Mouse (Mus musculus) urinary bladder, postnatal 0 days (tissue): ENCODE data around the gene Ip6k2. TPM values are rescaled to one million over a fixed set of nuclear protein-coding genes. Genes with fewer than 3 reads are reported as not detected.

ENCODE experiments used
- microRNA-seq: library from miRNA; unstranded; fragments of <30 nt; microRNA quantifications from one replicate; pipeline ENCODE4, GENCODE M21; 2016
- polyA plus RNA-seq: library from polyadenylated mRNA; unstranded; fragments of >200 nt; fragmentation: Nextera tagmentation; extraction: Ambion mirVana; gene quantifications from 2 replicates; pipeline ENCODE4 v1.2.1, GENCODE M21; 2015

Ip6k2 gene
- polyA plus RNA-seq = 18.0 and 24.5 TPM in 2 replicates

DNA sequence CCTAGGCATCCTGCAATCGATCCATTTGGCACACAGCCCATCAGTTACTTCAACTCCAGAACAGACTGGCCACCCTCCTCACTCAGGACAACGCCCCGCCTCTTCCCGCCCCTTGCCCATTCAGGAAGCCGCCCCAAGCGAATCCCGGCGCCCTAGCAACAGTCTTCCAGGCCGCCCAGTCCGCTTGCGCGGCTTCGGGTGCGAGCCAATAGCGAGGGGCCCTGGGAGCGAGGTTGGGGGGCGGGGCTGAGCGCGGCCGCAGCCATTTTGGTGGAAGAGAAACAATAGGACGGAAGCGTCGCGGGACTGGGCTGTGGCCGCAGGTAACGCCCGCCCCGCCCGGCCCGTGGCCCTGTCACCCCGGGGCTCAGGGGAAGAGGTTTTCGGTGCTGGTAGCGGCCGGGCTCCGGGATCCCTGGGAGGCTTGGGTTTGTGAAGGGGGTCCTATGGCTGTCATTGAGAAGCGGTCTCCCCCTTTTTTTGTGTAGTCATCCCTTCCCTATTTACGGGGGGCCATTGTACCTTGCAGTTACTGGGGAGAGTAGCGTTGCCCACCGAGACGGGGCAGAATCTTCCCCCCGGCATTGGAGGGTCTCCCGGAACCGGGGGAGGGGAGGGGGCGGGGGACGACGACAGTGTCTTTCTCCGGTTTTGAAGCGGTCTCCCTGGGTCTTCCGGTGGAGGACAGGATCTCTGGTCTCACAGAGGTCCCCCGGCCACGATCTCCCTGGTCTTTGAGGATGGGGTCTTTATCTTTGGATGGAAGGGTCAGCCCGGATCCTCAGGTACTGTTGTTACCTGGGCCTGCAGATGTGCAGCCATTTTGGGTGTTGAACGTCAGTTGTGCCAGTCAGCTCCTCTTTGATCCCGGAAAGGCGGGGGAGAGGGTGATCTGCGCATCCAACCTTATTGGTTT is at the start of gene Ip6k2:
Gene Ip6k2 (plus strand): TSS at position 249 of the 916 bp plus-strand sequence.

DNA sequence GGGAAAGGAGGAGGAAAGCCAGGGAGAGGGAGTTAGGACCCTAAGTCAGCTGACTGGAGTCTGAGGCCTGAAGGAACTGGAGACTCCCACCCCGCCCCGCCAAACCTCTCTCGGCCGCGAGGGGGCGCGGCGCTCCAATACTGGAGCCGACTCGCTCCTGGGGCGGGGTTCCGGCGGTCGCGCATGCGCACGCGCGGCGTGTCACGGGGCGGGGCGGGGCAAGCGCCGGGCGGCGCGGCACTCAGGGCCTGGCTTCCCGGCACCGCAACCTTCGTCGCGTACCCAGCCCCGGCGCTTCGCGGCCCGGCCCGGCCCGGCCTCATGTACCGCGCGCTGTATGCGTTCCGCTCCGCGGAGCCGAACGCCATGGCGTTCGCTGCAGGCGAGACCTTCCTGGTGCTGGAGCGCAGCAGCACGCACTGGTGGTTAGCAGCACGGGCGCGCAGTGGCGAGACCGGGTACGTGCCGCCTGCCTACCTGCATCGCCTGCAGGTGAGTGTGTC is 24.6 kb downstream of the Ip6k2 start, which contains the start of gene Nckipsd:
Gene Nckipsd (plus strand): TSS at position 206 of the 503 bp plus-strand sequence.

DNA sequence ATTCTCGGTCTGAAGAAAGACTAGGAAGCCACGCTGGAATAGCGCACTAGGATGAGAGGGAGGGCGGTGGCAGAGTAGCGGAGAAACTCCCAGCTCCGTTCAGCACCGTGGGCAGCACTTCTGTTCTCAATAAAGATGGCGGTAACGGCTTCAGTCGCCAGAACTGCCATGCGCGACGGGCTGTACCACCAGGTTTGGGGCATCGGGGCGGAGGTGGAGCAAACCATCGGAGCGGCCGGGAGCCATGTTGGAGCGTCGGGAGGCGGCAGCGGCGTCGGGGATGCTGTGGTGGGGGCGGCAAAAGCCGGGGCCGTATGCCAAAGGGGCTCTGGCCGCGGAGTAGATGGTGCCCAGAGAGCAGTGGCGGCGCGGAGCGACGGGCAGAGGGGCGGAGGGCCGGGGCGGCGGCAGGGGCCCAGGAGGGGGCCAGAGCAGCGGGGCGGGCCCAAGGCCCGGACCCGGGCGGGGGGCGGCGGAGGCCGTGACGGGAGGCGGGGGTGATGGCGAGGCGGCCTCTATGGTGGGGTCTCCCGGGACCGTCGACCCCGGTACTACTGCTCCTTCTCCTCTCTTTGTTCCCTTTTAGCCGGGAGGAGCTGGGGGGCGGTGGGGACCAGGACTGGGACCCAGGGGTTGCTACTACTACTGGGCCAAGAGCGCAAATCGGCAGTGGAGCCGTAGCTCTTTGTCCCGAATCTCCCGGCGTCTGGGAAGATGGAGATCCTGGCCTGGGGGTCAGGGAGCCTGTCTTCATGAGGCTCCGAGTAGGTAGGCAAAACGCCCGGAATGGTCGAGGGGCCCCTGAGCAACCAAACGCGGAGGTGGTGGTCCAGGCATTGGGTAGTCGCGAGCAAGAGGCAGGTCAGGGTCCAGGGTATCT is 42.5 kb downstream of the Ip6k2 start, which contains the start of gene Celsr3:
Gene Celsr3 (plus strand): TSS at position 501 of the 880 bp plus-strand sequence.

DNA sequence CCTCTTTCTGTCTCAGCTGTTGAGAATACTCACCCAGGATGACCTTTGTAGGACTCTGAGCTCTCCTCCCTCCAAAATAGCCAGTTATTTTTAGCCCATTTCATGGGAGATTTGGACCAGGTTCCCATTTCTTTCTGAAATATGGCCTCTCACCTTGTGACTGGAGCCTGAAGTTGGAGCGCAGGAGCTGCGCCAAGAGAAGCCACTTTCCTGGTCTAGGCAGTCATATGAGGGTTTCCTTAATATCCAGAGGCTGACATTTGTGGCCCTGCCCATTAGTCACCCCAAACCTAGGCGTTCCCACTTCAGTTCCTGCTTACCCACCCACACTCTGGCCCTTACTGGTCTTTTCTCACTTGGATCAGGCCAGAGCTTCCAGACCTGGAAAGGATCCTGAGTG is 69.4 kb downstream of the Ip6k2 start, which contains the start of gene Slc26a6:
Gene Slc26a6 (plus strand): TSS at position 308 of the 400 bp plus-strand sequence.

Small RNA genes within 50 kb of the gene (microRNA-seq; reads per million reads assigned to microRNA genes)
- gene Gm23156 = not detected

Other genes with a start within 250 kb of the Ip6k2 start
- gene Impdh2, start 223.5 kb upstream of the Ip6k2 start, polyA plus RNA-seq = 69.2 and 70.6 TPM in 2 replicates
- 36.5 and 41.8 TPM in 2 replicates for gene Ndufaf3, start 216.4 kb upstream of the Ip6k2 start, polyA plus RNA-seq
- gene Dalrd3, start 213.9 kb upstream of the Ip6k2 start, polyA plus RNA-seq = 38.5 and 41.8 TPM in 2 replicates
- gene Wdr6, start 205.1 kb upstream of the Ip6k2 start, polyA plus RNA-seq = 29.2 and 32.3 TPM in 2 replicates
- gene P4htm, start 186.1 kb upstream of the Ip6k2 start, polyA plus RNA-seq = 7.3 and 9.2 TPM in 2 replicates
- gene Arih2, start 134.4 kb upstream of the Ip6k2 start, polyA plus RNA-seq = 29.9 and 32.6 TPM in 2 replicates
- gene Slc25a20, start 121.7 kb upstream of the Ip6k2 start, polyA plus RNA-seq = 41.8 and 42.2 TPM in 2 replicates
- 21.9 and 24.5 TPM in 2 replicates for gene Prkar2a, start 94.5 kb upstream of the Ip6k2 start, polyA plus RNA-seq
- gene Nckipsd, start 24.6 kb downstream of the Ip6k2 start, polyA plus RNA-seq = 6.2 and 10.4 TPM in 2 replicates
- gene Celsr3, start 42.5 kb downstream of the Ip6k2 start, polyA plus RNA-seq = 0.08 and 0.42 TPM in 2 replicates
- 5.2 and 5.4 TPM in 2 replicates for gene Slc26a6, start 69.5 kb downstream of the Ip6k2 start, polyA plus RNA-seq
- gene Tmem89, start 130.8 kb downstream of the Ip6k2 start, polyA plus RNA-seq = not detected in 2 replicates
- gene Uqcrc1, start 152.8 kb downstream of the Ip6k2 start, polyA plus RNA-seq = 369 and 386 TPM in 2 replicates
- gene Col7a1, start 169.8 kb downstream of the Ip6k2 start, polyA plus RNA-seq = 2.6 and 3.5 TPM in 2 replicates
- gene Ucn2, start 202.2 kb downstream of the Ip6k2 start, polyA plus RNA-seq = not detected in 2 replicates
- 6.9 and 8.0 TPM in 2 replicates for gene Pfkfb4, start 208.0 kb downstream of the Ip6k2 start, polyA plus RNA-seq